Mouse (Mus musculus): ENCODE measurements around the gene Foxn3.

Foxn3 gene

DNA sequence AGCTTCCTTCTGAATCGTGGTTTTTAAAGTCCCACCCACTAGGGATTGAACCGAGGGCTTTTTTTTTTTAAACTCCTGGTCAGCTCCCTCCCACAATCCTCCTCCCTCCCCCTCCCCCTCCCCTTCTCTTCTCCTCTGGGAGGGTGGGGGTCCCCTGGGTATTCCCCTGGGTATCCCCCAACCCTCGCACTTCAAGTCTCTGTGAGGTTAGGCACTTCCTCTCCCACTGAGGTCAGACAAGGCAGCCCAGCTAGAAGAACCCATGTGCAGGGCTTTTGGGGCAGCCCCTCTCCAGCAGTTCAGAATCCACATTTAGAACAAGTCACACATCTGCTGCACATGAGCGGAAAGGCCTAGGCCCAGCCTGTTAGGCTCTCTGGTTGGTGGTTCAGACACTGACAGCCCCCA is 182.5 kb downstream of the Foxn3 start:
- peak; percentile 25 for DNase-seq

- no peak for DNase-seq
These were observed 183.3 kb downstream of the Foxn3 start for GRCm38 (mm10) chr12:99380124-99380523.

DNA sequence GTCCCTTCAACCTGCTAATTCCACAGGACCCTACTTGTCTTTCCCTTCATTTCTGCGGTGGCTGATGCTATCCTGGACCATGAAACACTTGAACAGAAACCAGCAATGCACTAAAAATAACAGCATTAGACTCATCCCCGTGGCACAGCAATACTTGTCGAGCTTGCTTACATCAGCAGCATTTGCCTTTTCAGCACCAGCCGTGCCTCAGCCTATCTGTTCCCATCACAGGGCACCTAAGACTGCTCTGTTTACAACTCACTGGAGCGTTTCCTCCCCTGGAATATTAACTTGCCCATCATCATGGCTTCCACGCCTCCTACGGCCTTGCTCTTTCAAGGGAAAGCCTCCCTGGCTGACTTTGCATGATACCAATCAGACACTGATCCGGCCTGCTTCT is 185.1 kb downstream of the Foxn3 start:
- no peak for DNase-seq

- DNase-seq, result no peak
These were observed 185.7 kb downstream of the Foxn3 start for GRCm38 (mm10) chr12:99377705-99378104.

- DNase-seq, result no peak
These were observed 186.3 kb downstream of the Foxn3 start for GRCm38 (mm10) chr12:99377069-99377468.

GRCm38 (mm10) chr12:99375878-99376454 is 187.4 kb downstream of the Foxn3 start:
- DNase-seq, result no peak

DNA sequence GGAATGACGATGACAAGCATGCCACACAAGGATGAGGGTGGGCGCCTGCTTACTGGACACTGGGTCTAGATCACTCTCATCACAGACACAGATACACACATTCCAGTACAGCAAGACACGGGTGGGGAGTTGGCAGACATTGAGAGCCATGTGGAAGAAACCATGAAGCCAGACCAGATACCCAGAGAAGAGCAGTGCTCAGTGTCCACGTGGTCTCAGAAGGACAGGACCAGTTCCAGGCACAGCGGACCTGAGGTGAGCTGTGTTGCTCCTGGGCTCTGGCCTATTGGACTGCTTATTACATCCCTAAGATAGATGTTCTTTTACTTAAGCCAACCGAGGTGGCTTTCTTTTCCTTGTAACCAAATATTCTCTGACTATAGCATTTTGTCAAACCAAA is 188.0 kb downstream of the Foxn3 start:
- DNase-seq, result no peak

GRCm38 (mm10) chr12:99374099-99374600 is 189.2 kb downstream of the Foxn3 start:
- no peak for DNase-seq

GRCm38 (mm10) chr12:99373584-99373983 is 189.8 kb downstream of the Foxn3 start:
- no peak for DNase-seq

GRCm38 (mm10) chr12:99371500-99371899 is 191.9 kb downstream of the Foxn3 start:
- no peak for DNase-seq

- no peak for DNase-seq
These were observed 195.1 kb downstream of the Foxn3 start for GRCm38 (mm10) chr12:99368251-99368650.

DNA sequence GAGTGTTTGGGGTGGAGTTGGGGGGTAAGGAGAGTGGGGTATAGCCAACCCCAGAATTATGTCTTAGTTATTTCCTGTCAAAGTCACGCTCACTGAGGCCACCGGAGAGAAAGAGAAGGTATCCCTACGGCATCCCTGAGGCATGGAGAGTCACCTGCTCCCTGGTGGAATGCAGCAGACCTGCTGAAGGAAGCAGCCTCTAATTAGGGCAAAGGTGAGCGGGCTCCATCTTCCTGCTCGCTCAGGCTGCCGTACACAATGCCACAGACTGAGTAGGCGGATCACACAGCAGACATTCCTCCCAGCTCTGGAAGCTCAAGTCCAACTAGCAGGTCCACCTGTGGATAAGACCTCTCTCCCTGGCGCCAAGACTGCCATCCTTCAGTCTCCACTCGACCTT is 197.4 kb downstream of the Foxn3 start:
- DNase-seq, result no peak

DNA sequence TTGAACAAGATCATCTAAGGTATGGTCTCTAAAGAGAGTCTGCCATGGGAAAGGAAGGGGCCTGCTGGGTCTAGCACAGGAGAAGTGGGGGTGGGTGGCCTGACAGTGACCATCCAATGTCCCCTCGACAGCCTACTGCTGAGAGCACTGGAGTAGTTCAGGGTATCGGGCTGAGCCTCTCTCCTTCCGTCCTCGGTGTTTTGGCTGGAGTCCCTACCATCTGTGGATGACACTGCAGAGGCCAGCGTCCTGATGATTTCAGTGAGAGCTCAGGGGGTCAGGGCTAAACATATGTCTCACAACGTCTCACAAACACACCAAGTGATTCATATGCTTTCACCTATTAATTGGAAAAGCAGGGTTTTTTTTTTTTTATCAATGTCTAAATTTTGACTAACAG is 199.2 kb downstream of the Foxn3 start:
- DNase-seq, result no peak

DNA sequence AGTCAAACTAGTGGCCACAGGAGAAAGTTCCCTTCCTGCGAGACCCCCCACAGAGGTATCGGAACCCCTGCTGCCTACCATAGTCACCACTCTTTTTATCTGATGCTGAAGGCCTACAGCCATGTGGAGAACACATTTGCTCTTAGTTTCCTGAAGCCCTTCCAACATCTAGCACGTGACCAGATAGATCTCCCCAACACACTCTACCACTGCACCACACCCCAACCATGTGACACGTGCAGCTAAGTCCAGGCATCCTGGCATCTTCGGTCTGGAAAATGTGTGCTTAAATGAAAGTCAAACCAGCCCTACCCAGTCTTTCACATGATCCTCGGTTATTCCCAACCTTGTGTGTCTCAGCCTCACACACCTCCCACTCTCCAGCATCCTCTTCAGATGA is 200.4 kb downstream of the Foxn3 start:
- no peak for DNase-seq

- no peak for DNase-seq
These were observed 201.6 kb downstream of the Foxn3 start for GRCm38 (mm10) chr12:99361752-99362132.

- DNase-seq, result no peak
These were observed 202.2 kb downstream of the Foxn3 start for GRCm38 (mm10) chr12:99360958-99361751.

DNA sequence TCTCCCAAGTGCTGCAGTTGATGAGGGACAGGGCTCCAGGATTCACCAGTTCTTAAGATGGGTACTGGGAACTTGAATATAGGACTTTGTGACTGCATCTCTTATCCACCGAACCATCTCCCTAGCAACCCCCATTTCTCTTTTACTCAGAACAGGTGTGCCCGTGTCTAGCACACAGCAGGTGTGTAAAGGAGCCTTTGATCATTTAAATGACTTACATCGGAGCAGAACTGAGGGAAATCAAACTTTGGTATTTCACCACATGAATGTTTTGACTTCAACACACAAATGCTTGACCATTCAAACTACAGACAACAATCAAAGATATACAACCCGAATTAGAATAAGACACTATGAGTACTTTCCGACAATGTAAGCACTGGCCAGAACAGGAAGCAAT is 204.7 kb downstream of the Foxn3 start:
- DNase-seq, result no peak

DNA sequence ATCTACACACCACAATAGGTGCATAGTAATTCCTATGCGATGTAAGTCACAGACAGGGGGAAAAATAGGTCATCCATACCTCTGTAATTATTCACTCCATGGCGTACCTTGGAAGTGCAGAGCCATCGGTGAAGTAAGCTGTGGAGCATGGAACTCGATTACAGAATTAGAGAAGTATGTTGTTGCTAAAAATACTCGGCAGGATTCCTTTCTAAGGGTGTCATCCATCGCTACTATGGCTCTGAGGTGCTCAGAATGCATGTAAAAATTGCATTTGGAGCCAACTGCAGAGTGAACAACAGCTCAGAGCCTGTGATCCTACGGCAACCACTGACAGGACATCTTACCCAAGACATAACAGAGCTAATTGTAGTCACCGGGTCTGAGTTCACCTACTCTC is 206.7 kb downstream of the Foxn3 start:
- no peak for DNase-seq

GRCm38 (mm10) chr12:99353692-99354091 is 209.7 kb downstream of the Foxn3 start:
- DNase-seq, result no peak

GRCm38 (mm10) chr12:99352583-99352982 is 210.8 kb downstream of the Foxn3 start:
- no peak for DNase-seq

DNA sequence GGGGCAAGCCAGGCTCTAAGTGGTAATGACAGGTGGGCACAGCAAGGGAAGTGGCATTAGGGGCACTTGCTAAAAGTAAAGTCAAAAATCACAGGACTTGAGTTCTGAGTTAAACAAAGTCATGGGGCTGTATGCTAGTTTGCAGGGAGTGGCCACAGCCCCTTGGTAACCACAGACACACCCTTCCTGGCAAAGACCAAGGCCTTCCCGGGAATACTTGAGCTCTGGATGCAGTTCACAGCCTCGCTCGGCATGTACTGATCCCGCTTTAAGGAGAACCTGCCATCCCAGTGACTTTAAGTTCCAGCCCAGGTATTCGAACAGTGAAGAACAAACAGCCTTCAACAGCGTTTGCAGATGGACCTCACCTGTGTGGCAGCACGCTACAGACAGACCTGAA is 211.2 kb downstream of the Foxn3 start:
- DNase-seq, result no peak

DNA sequence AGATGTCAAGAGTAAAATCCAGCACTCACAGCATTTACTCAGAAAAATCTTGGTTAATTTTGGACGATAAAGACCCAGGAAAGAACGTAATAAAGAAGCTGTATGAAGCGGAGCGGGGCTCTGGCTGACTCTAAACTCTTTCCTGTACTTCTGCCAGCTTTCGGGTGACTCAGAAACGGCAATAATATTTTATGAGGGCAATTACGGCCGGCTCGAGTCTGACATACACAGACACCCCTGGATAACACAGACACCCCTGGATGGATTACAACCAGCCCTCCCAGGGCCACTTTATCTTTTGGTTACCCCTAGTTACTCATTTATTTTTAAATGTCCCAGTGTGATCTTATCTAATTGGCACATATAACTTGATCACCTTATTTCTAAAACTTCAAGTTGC is 211.7 kb downstream of the Foxn3 start:
- no peak for DNase-seq

DNA sequence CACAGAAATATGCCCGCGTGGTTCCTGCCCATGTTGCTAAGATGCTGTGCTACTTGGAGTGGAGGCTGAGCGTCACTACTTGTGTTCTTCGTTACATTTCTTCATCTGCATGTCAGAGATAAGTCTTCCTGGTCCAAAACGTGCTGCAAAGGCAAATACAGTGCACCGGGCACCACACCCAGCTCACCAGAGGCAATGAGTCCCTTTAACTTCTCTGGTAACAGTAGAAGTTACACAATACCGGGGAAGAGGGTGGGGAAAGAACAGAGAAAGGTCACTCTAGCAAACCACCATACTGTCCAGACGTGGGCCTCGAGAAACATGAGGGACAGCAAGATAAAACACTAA is 213.8 kb downstream of the Foxn3 start:
- DNase-seq, result no peak

GRCm38 (mm10) chr12:99348940-99349649 is 214.3 kb downstream of the Foxn3 start:
- no peak for DNase-seq
